Mouse (Mus musculus) forebrain, embryonic 16.5 days (tissue): ENCODE data around the gene Cyp2g1. TPM values are rescaled to one million over a fixed set of nuclear protein-coding genes. Genes with fewer than 3 reads are reported as not detected.
"Not testable (repeated sequence)": the region's sequence is repeated elsewhere in the genome, so short reads cannot be mapped to it uniquely, and the experiment has no call there.

ENCODE experiments used
- ATAC-seq: fragments of 200-750 bp; cut with Nextera tagmentation; 2 replicates; pipeline ENCODE4 v1.8.0; 2017; ENCODE audit warnings: mild to moderate bottlenecking, moderate library complexity
- H3K27ac ChIP-seq: fragments of 300-500 bp; sonication (generic); 2 replicates; pipeline ENCODE4 v1.5.1; 2014; ENCODE audit warnings: low read length, control low read depth
- H3K27me3 ChIP-seq: fragments of 300-500 bp; sonication (generic); replicated peaks from 2 replicates; pipeline ENCODE4 v1.6.1; 2014; ENCODE audit warnings: low read length; ENCODE audit not compliant: control insufficient read depth, insufficient read depth
- H3K36me3 ChIP-seq: fragments of 300-500 bp; sonication (generic); 2 replicates; pipeline ENCODE4 v1.6.1; 2014; ENCODE audit not compliant: control insufficient read depth, insufficient read depth
- H3K4me1 ChIP-seq: fragments of 300-500 bp; sonication (generic); replicated peaks from 2 replicates; pipeline ENCODE4 v1.6.1; 2014; ENCODE audit warnings: low read length; ENCODE audit not compliant: control insufficient read depth, insufficient read depth
- H3K4me2 ChIP-seq: fragments of 300-500 bp; sonication (generic); 2 replicates; pipeline ENCODE4 v1.6.1; 2014; ENCODE audit warnings: mild to moderate bottlenecking, low read length, control low read depth
- H3K4me3 ChIP-seq: fragments of 300-500 bp; sonication (generic); replicated peaks from 2 replicates; pipeline ENCODE4 v1.5.1; 2014; ENCODE audit warnings: mild to moderate bottlenecking, low read length, control low read depth
- H3K9ac ChIP-seq: fragments of 300-500 bp; sonication (generic); replicated peaks from 2 replicates; pipeline ENCODE4 v1.6.1; 2014; ENCODE audit warnings: low read depth, low read length, control low read depth
- H3K9me3 ChIP-seq: fragments of 300-500 bp; sonication (generic); 2 replicates; pipeline ENCODE4 v1.6.1; 2016; ENCODE audit warnings: low read length; ENCODE audit not compliant: control insufficient read depth
- WGBS: fragments of 180-500 bp; shearing (Covaris S2); extraction: QIAGEN DNeasy Blood & Tissue Kit; methylation state at CpG from one replicate; pipeline ENCODE4 v1.1.7; 2014; 5-methylcytosine and 5-hydroxymethylcytosine counted together
- polyA plus RNA-seq: library from polyadenylated mRNA; unstranded; fragments of >200 nt; fragmentation: Nextera tagmentation; extraction: Ambion mirVana; gene quantifications from 2 replicates; pipeline ENCODE4 v1.2.1, GENCODE M21; 2015

The Cyp2g1 gene
- polyA plus RNA-seq, 1 experiment from 2014 or later: not detected

DNA sequence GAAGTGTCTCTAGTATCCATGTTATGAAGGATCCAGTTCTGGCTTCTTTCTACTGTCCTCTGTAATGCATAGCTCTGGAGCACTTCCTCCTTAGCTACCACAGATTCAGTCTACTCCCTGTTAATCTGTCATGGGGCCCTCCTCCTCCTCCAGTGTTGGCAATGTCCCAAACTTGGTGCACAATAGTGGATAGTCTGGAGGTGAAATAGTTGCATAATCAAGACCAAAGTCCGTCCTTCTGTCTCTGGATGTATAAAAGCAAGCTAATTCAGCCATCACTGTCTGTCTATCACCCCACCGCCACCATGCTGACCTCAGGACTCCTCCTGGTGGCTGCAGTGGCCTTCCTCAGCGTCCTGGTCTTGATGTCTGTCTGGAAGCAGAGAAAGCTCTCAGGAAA lies 26.4 kb downstream of the Cyp2g1 start, which contains the start of gene Cyp2a5:
Gene Cyp2a5 (plus strand): TSS at position 247 of the 400 bp plus-strand sequence.
- H3K4me1 ChIP-seq, H3K9ac ChIP-seq, H3K27ac ChIP-seq, H3K36me3 ChIP-seq, H3K27me3 ChIP-seq, ATAC-seq, H3K4me2 ChIP-seq, H3K4me3 ChIP-seq, H3K9me3 ChIP-seq: not testable (repeated sequence)
- WGBS: 72% methylated on average over 3 of the region's 3 CpGs

DNA sequence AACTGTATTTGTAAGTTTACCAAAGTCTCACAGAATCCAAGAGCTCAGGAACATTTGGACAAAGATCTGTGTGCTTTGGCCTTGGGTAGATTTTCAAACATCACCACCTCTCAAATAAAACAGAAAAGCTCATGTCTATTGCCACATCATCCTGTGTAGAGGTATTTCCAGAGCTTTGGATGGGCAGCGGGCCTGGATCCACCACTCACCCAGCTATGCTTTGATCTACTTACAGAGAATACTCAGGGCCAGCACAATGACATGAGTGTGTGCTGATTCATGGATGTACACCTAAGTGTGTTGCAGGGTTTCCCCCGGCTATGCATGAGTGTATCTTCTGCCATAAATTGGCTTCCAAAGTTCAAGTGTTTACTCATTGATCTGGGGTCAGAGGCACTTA lies 34.7 kb downstream of the Cyp2g1 start:
- not testable (repeated sequence) for H3K27ac ChIP-seq, ATAC-seq, H3K27me3 ChIP-seq, H3K9ac ChIP-seq, H3K9me3 ChIP-seq, H3K4me1 ChIP-seq, H3K36me3 ChIP-seq, H3K4me2 ChIP-seq, H3K4me3 ChIP-seq
- 93% methylated on average over 2 of the region's 2 CpGs for WGBS

DNA sequence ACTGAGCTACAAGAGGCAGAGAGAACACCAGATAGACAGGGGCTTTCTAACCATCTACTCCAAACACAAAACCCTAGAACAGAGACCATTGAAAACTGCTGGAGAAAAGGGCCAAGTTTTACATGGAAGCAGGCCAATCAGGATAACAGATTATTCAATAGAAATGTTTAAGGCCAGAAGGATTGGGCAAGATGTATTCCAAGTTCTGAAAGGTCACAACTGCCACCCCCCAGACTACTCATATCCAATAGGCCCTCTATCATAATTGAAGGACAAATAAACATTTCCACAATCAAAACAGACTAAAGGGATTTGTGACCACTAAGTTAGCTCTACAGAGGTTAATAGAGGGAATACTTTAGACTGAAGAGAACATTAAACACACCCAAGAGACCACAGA lies 41.4 kb downstream of the Cyp2g1 start:
- not testable (repeated sequence) for H3K27ac ChIP-seq, H3K9ac ChIP-seq, H3K36me3 ChIP-seq, H3K27me3 ChIP-seq, H3K4me3 ChIP-seq, H3K4me2 ChIP-seq, H3K4me1 ChIP-seq, ATAC-seq, H3K9me3 ChIP-seq

Other genes starting within 250 kb of the Cyp2g1 start
- not detected in 2 replicates for gene Vmn1r185, start 190.4 kb upstream of the Cyp2g1 start, polyA plus RNA-seq
- gene Cyp2b23, start 122.5 kb upstream of the Cyp2g1 start, polyA plus RNA-seq: not detected in 2 replicates
- gene Cyp2b19, start 51.8 kb upstream of the Cyp2g1 start, polyA plus RNA-seq: 0.22 and 0.24 TPM in 2 replicates
- gene Cyp2a5, start 26.4 kb downstream of the Cyp2g1 start, polyA plus RNA-seq: 0.29 and 0.41 TPM in 2 replicates
- not detected in 2 replicates for gene Cyp2a22, start 130.5 kb downstream of the Cyp2g1 start, polyA plus RNA-seq
- not detected in 2 replicates for gene Cyp2a12, start 220.2 kb downstream of the Cyp2g1 start, polyA plus RNA-seq